Mouse (Mus musculus) hindbrain, embryonic 12.5 days (tissue): ENCODE measurements around the gene Mtrr. TPM values are rescaled to one million over a fixed set of nuclear protein-coding genes. Genes with fewer than 3 reads are reported as not detected.
A peak's percentile ranks its signal among the peaks of the same experiment; 100 is the strongest.
"Not testable (repeated sequence)": the region's sequence is repeated elsewhere in the genome, so short reads cannot be mapped to it uniquely, and the experiment has no call there.

ENCODE experiments used
- ATAC-seq: fragments of 200-750 bp; cut with Nextera tagmentation; 2 replicates; pipeline ENCODE4 v1.8.0; 2017; ENCODE audit warnings: moderate TSS enrichment; ENCODE audit not compliant: low FRiP score
- H3K27ac ChIP-seq: fragments of 300-500 bp; sonication (generic); 2 replicates; pipeline ENCODE4 v1.5.1; 2016; ENCODE audit warnings: mild to moderate bottlenecking
- H3K27me3 ChIP-seq: fragments of 300-500 bp; sonication (generic); 2 replicates; pipeline ENCODE4 v1.6.1; 2016; ENCODE audit warnings: mild to moderate bottlenecking
- H3K36me3 ChIP-seq: fragments of 300-500 bp; sonication (generic); 2 replicates; pipeline ENCODE4 v1.6.1; 2016; ENCODE audit warnings: mild to moderate bottlenecking
- H3K4me1 ChIP-seq: fragments of 300-500 bp; sonication (generic); 2 replicates; pipeline ENCODE4 v1.6.1; 2016
- H3K4me2 ChIP-seq: fragments of 300-500 bp; sonication (generic); replicated peaks from 2 replicates; pipeline ENCODE4 v1.6.1; 2016; ENCODE audit warnings: mild to moderate bottlenecking
- H3K4me3 ChIP-seq: fragments of 300-500 bp; sonication (generic); 2 replicates; pipeline ENCODE4 v1.5.1; 2016; ENCODE audit warnings: mild to moderate bottlenecking
- H3K9ac ChIP-seq: fragments of 300-500 bp; sonication (generic); 2 replicates; pipeline ENCODE4 v1.6.1; 2016; ENCODE audit warnings: mild to moderate bottlenecking, moderate library complexity
- H3K9me3 ChIP-seq: fragments of 300-500 bp; sonication (generic); replicated peaks from 2 replicates; pipeline ENCODE4 v1.6.1; 2016; ENCODE audit warnings: mild to moderate bottlenecking
- WGBS: fragments of 180-500 bp; shearing (Covaris S2); methylation state at CpG from one replicate; pipeline ENCODE4 v1.1.7; 2016; 5-methylcytosine and 5-hydroxymethylcytosine counted together
- polyA plus RNA-seq: library from polyadenylated mRNA; unstranded; fragments of >200 nt; fragmentation: Nextera tagmentation; extraction: Ambion mirVana; gene quantifications from 2 replicates; pipeline ENCODE4 v1.2.1, GENCODE M21; 2016

Mtrr gene
- polyA plus RNA-seq, 1 experiment from 2014 or later, result 16.3 TPM

GRCm38 (mm10) chr13:68585441-68585840 is 3.5 kb upstream of the Mtrr start:
- H3K9ac ChIP-seq, result no peak overlapping the region; the same call in 1 of the 2 replicates
- H3K4me2 ChIP-seq, result no peak overlapping the region
- 79% methylated on average over 7 of the region's 7 CpGs for WGBS
- no peak overlapping the region for H3K4me3 ChIP-seq
- H3K36me3 ChIP-seq, result peaks cover 66% of the 10 kb centered on the region
- no peak for ATAC-seq
- no peak overlapping the region for H3K27ac ChIP-seq
- H3K27me3 ChIP-seq, result no peaks in the 10 kb centered on the region
- H3K4me1 ChIP-seq, result peaks cover 10% of the 10 kb centered on the region
- H3K9me3 ChIP-seq, result no peaks in the 10 kb centered on the region

DNA sequence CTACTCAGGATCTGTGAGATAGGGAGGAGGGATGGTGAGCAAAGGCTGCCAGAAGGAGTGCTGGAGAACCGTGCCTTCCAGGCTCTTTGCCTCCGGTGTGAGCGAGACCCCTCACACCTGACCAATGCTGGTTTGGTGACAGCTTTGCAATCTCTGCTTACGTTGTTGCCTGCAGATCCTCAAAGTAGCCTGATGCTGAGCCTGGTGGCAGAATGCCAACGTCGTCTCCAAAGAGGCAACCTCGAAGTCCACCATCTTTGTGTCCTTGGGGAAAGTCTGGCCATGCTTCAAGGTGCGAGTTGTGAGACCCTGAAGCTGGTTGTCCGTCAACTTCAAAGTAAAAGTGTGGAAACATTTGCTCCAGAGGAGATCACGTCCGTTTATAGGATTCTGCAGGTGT is 2.0 kb upstream of the Mtrr start:
- Histone ChIP-seq H3K9ac (no peak overlapping the region), H3K4me2 (no peak overlapping the region), H3K4me3 (no peak overlapping the region), H3K36me3 (peaks cover 55% of the 10 kb centered on the region), H3K9me3 (no peaks in the 10 kb centered on the region), H3K4me1 (peaks cover 10% of the 10 kb centered on the region), H3K27me3 (no peaks in the 10 kb centered on the region), H3K27ac (no peak overlapping the region)
- no peak for ATAC-seq
- 97% methylated on average over 11 of the region's 11 CpGs for WGBS

- Histone ChIP-seq H3K36me3 (peaks cover 45% of the 10 kb centered on the region), H3K4me2 (peak overlapping the region; percentile 76), H3K4me1 (peaks cover 10% of the 10 kb centered on the region), H3K27ac (peak overlapping the region; percentile 70; the same call in 1 of the 2 replicates), H3K27me3 (no peaks in the 10 kb centered on the region), H3K9ac (peak overlapping the region; percentile 81), H3K9me3 (no peaks in the 10 kb centered on the region), H3K4me3 (peak overlapping the region; percentile 79)
- ATAC-seq, result no peak; the same call in 1 of the 2 replicates
- WGBS, result 0% methylated on average over 11 of the region's 11 CpGs
Observed at GRCm38 (mm10) chr13:68582517-68582780, 500 bp upstream of the Mtrr start.

DNA sequence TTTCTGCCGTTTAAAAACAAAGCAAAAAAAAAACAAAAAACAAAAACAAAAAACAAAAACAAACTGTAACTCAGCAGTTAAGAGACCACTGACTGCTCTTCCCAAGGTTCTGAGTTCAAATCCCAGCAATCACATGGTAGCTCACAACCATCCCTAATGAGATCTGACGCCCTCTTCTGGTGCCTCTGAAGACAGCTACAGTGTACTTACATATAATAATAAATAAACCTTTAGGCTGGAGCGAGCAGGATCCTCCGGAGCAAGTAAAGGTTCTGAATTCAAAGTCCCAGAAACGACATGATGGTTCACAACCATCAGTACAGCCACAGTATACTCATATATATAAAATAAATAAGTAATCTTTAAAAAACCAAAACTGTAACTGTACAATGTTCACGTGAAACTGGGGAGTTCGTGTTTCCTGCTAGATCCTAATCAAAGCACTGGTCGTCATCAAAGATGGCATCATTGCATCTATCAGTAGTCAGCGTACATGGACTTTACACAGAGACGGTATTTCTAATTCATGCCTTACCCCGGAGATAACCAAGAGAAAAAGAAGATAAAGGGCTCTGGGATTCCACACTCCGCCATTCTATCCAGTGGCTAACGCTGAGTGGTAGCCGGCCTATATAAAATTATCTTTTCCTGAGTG is 736 bp downstream of the Mtrr start:
- Histone ChIP-seq H3K4me1 (peaks cover 10% of the 10 kb centered on the region), H3K36me3 (peaks cover 48% of the 10 kb centered on the region), H3K4me3 (peak overlapping the region; percentile 79), H3K27me3 (no peaks in the 10 kb centered on the region), H3K9ac (peak overlapping the region; percentile 81), H3K9me3 (no peaks in the 10 kb centered on the region), H3K27ac (no peak overlapping the region; the same call in 1 of the 2 replicates), H3K4me2 (peak overlapping the region; percentile 76)
- no peak; the same call in 1 of the 2 replicates for ATAC-seq
- 30% methylated on average over 14 of the region's 14 CpGs for WGBS

DNA sequence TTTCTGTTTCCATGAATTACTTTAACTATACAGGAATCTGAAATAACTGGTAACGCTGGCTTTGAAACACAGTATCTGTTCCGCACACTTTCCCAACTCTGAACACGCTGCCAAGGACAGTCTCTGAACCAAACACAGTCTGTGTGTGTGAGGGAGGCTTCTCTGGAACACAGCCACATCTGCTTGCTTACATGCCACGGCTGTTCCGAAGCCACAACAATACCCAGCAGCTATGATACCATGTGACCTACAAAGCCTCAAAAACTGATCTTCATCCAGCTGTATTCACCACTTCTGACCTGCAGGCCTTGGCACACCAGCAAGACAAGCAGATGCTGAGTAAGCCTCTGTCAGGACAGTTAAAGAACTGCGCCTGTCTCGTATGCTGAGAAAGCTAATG is 4.0 kb downstream of the Mtrr start:
- no peak overlapping the region for H3K4me3 ChIP-seq
- no peak overlapping the region for H3K4me2 ChIP-seq
- H3K4me1 ChIP-seq, result peaks cover 8% of the 10 kb centered on the region
- no peaks in the 10 kb centered on the region for H3K9me3 ChIP-seq
- ATAC-seq, result no peak
- no peaks in the 10 kb centered on the region for H3K27me3 ChIP-seq
- H3K27ac ChIP-seq, result no peak overlapping the region
- H3K36me3 ChIP-seq, result peaks cover 31% of the 10 kb centered on the region
- H3K9ac ChIP-seq, result no peak overlapping the region
- 93% methylated on average over 7 of the region's 7 CpGs for WGBS

- no peak for ATAC-seq
- peaks cover 53% of the 10 kb centered on the region for H3K36me3 ChIP-seq
Observed at GRCm38 (mm10) chr13:68574398-68574797, 7.6 kb downstream of the Mtrr start.

GRCm38 (mm10) chr13:68572966-68573913 is 8.7 kb downstream of the Mtrr start:
- H3K9ac ChIP-seq, result no peak overlapping the region
- no peak overlapping the region for H3K4me2 ChIP-seq

More at GRCm38 (mm10) chr13:68574398-68574797, 7.6 kb downstream of the Mtrr start:
- H3K9ac ChIP-seq, result no peak overlapping the region
- H3K4me1 ChIP-seq, result no peaks in the 10 kb centered on the region
- WGBS, result 80% methylated on average over 4 of the region's 4 CpGs
- no peak overlapping the region for H3K27ac ChIP-seq
- H3K4me3 ChIP-seq, result no peak overlapping the region
- no peaks in the 10 kb centered on the region for H3K9me3 ChIP-seq
- no peak overlapping the region for H3K4me2 ChIP-seq
- H3K27me3 ChIP-seq, result no peaks in the 10 kb centered on the region

GRCm38 (mm10) chr13:68572247-68572646 is 9.7 kb downstream of the Mtrr start:
- no peak for ATAC-seq
- H3K9ac ChIP-seq, result no peak overlapping the region
- H3K4me3 ChIP-seq, result no peak overlapping the region
- no peaks in the 10 kb centered on the region for H3K4me1 ChIP-seq
- no peaks in the 10 kb centered on the region for H3K27me3 ChIP-seq
- 94% methylated on average over 19 of the region's 19 CpGs for WGBS
- H3K27ac ChIP-seq, result no peak overlapping the region
- H3K4me2 ChIP-seq, result no peak overlapping the region
- peaks cover 52% of the 10 kb centered on the region for H3K36me3 ChIP-seq
- H3K9me3 ChIP-seq, result no peaks in the 10 kb centered on the region

More at GRCm38 (mm10) chr13:68572966-68573913, 8.7 kb downstream of the Mtrr start:
- Histone ChIP-seq H3K4me3 (no peak overlapping the region), H3K27ac (no peak overlapping the region; the same call in 1 of the 2 replicates), H3K27me3 (no peaks in the 10 kb centered on the region), H3K9me3 (no peaks in the 10 kb centered on the region), H3K4me1 (no peaks in the 10 kb centered on the region), H3K36me3 (peaks cover 50% of the 10 kb centered on the region)
- no peak for ATAC-seq
- WGBS, result 69% methylated on average over 10 of the region's 10 CpGs

DNA sequence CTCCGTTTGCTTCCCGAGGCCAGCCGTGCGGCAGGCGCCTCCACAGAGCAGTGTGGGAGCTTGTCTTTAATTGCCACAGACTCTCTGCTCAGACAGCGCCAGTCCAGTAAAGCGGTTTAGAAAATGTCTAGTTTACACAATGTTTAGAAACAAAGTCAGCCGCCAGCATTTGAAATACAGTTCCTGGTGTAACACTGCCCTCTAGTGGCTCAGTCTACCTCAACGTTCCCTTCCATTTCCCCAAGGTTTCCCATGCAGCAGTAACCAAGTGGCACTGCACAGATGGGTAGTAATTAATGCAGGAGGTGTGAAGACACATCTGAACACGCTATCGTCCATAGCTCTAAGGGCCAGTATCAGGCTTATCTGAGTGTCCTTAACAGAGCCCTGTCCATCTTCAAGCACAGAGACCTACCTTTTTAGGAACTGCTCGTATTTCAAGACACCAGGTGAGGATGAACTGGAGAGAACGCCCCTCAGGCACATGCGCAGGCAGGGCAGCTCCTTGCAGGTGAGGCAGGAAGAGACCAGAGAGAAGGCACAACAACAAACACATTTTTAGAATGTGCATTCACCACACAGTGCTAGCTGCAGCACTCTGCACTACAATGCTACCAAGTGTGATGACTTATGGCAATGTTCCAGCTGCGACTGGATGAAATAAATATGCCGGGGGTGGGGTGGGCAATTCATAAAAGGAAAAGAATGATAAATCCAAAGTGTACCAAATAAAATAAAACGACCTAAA is 12.2 kb downstream of the Mtrr start:
- Histone ChIP-seq H3K4me3 (no peak overlapping the region), H3K4me1 (no peaks in the 10 kb centered on the region), H3K27me3 (no peaks in the 10 kb centered on the region), H3K4me2 (no peak overlapping the region), H3K9ac (no peak overlapping the region), H3K9me3 (no peaks in the 10 kb centered on the region), H3K36me3 (peaks cover 56% of the 10 kb centered on the region), H3K27ac (no peak overlapping the region)
- WGBS, result 74% methylated on average over 17 of the region's 17 CpGs
- ATAC-seq, result 0 out of 2 replicates have a peak, but pooled peaks have one; percentile 59

DNA sequence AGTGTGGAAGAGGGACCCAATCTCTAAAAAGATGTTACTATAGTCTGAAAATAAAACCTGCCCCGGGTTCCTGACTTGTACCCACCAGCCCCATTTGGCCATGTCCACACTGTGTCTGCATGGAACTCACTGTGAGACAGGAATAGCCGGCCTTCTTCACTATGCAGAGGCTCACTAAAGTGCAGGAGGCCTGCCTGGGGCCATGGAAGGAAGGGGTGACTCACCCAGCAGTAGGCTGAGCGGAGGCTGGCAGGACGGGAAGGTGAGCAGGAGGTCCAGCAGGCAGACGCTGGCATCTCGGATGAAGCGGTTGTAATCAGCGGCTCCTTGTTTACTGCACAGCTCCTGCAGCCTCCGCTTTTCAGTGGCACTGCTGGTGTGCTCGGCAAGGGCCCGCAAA is 13.4 kb downstream of the Mtrr start:
- 96% methylated on average over 11 of the region's 11 CpGs for WGBS
- Histone ChIP-seq H3K9me3 (no peaks in the 10 kb centered on the region), H3K27ac (no peak overlapping the region), H3K9ac (no peak overlapping the region), H3K36me3 (peaks cover 65% of the 10 kb centered on the region), H3K27me3 (no peaks in the 10 kb centered on the region), H3K4me2 (no peak overlapping the region), H3K4me3 (no peak overlapping the region), H3K4me1 (no peaks in the 10 kb centered on the region)
- ATAC-seq, result no peak

- Histone ChIP-seq H3K27me3 (no peaks in the 10 kb centered on the region), H3K36me3 (peaks cover 69% of the 10 kb centered on the region), H3K4me2 (no peak overlapping the region), H3K4me3 (no peak overlapping the region), H3K9me3 (no peaks in the 10 kb centered on the region), H3K9ac (no peak overlapping the region), H3K27ac (no peak overlapping the region), H3K4me1 (no peaks in the 10 kb centered on the region)
- WGBS, result 94% methylated on average over 9 of the region's 9 CpGs
- ATAC-seq, result no peak
Observed at GRCm38 (mm10) chr13:68568110-68568509, 13.8 kb downstream of the Mtrr start.

DNA sequence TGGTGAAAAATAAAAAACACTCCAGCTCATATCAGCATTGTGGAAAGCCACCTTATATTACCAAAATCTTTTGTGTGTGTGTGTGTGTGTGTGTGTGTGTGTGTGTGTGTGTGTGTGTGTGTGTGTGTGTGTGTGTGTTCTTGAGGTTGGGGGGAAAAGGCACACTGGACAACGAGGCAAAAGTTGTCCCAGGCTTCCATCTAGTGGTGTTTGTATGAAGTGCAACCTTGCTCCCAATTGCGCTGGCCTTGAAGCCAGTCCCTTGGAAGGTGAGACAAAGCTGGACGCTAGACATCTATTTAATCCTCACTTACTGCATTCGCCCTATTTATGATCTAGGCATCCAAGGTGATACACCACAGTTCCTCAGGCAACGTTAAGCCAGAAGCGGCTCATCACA is 28.6 kb downstream of the Mtrr start:
- WGBS, result 20% methylated on average over 6 of the region's 6 CpGs
- not testable (repeated sequence) for H3K9ac ChIP-seq, H3K4me3 ChIP-seq, H3K9me3 ChIP-seq, H3K4me2 ChIP-seq, H3K4me1 ChIP-seq, H3K36me3 ChIP-seq, H3K27ac ChIP-seq, H3K27me3 ChIP-seq
- 0 out of 2 replicates have a peak, but pooled peaks have one; percentile 43 for ATAC-seq
